Mouse (Mus musculus) B cell, adult 2 months (primary cell): ENCODE measurements at regions not wholly inside any gene's neighbourhood (a gene's known extent, or its start where the extent isn't known, plus 50 kb on each side); places are given as distances from the start of the nearest gene placed in this dataset.

Experiments used
- DNase-seq, 2 experiments: peaks; one replicate each; pipeline ENCODE4 v3.0.0; 2022

GRCm38 (mm10) chr14:64594811-64595522 is 490.9 kb downstream of the Prss52 start:
- no peak for DNase-seq

- no peak for DNase-seq
These were observed 491.4 kb downstream of the Prss52 start for GRCm38 (mm10) chr14:64595523-64595889.

- DNase-seq, result no peak
These were observed 491.8 kb downstream of the Prss52 start for GRCm38 (mm10) chr14:64595891-64596290.

GRCm38 (mm10) chr14:64597218-64597617 is 493.1 kb downstream of the Prss52 start:
- no peak for DNase-seq
